Mouse (Mus musculus) small intestine, adult 2 months (tissue): ENCODE results near the gene Clec2l. TPM values are rescaled to one million over a fixed set of nuclear protein-coding genes. Genes with fewer than 3 reads are reported as not detected.

Source experiments
- H3K27ac ChIP-seq: fragments of 200-500 bp; 2 replicates; pipeline ENCODE4 v1.5.1; 2012; ENCODE audit warnings: low read depth, low read length, control low read depth, inconsistent platforms; ENCODE audit not compliant: insufficient read depth
- H3K27me3 ChIP-seq: fragments of 200-500 bp; 2 replicates; pipeline ENCODE4 v1.6.1; 2012; ENCODE audit warnings: mild to moderate bottlenecking, moderate library complexity, low read length, inconsistent platforms; ENCODE audit not compliant: control insufficient read depth, insufficient read depth
- H3K36me3 ChIP-seq: fragments of 200-500 bp; 2 replicates; pipeline ENCODE4 v1.6.1; 2012; ENCODE audit warnings: mild to moderate bottlenecking, low read length, control low read depth, inconsistent platforms; ENCODE audit not compliant: control insufficient read depth, insufficient read depth
- H3K4me1 ChIP-seq: fragments of 200-500 bp; 2 replicates; pipeline ENCODE4 v1.6.1; 2012; ENCODE audit warnings: low read length, inconsistent platforms, mixed read lengths; ENCODE audit not compliant: control insufficient read depth, insufficient read depth, insufficient read length
- H3K4me3 ChIP-seq: fragments of 200-500 bp; 2 replicates; pipeline ENCODE4 v1.5.1; 2012; ENCODE audit warnings: low read depth, mild to moderate bottlenecking, control low read depth, inconsistent platforms, low read length, moderate library complexity
- CTCF ChIP-seq: fragments of 200-500 bp; IDR thresholded peaks from 2 replicates; pipeline ENCODE4 v1.5.1; 2012; ENCODE audit warnings: low read depth, mild to moderate bottlenecking, control low read depth, inconsistent platforms, low read length, moderate library complexity, mixed read lengths; ENCODE audit not compliant: insufficient replicate concordance, insufficient read length; ENCODE audit errors: extremely low read depth
- POLR2A ChIP-seq: fragments of 200-500 bp; IDR thresholded peaks from 2 replicates; pipeline ENCODE4 v1.6.1; 2012; ENCODE audit warnings: low read depth, mild to moderate bottlenecking, control low read depth, inconsistent platforms, low read length, moderate library complexity
- WGBS: fragments of 180-500 bp; shearing (Covaris S2); methylation state at CpG from one replicate; pipeline ENCODE4 v1.1.7; 2018; 5-methylcytosine and 5-hydroxymethylcytosine counted together
- polyA plus RNA-seq: library from polyadenylated mRNA; depleted of rRNA; stranded (reverse); fragments of >200 nt; gene quantifications from 2 replicates; pipeline ENCODE4 v1.2.3, GENCODE M21; 2012

The Clec2l gene
- polyA plus RNA-seq, 1 experiment: 0.53 TPM

GRCm38 (mm10) chr6:38690615-38691014 is 27.7 kb downstream of the Clec2l start:
- H3K27me3 ChIP-seq: no peaks in the 10 kb centered on the region
- peaks cover 5% of the 10 kb centered on the region; the same call in 1 of the 2 replicates for H3K36me3 ChIP-seq
- H3K4me3 ChIP-seq: no peak overlapping the region
- 84% methylated on average over 4 of the region's 4 CpGs for WGBS
- no peak for TF ChIP-seq POLR2A
- TF ChIP-seq CTCF: no peak
- H3K27ac ChIP-seq: no peak overlapping the region
- peaks cover 2% of the 10 kb centered on the region for H3K4me1 ChIP-seq

DNA sequence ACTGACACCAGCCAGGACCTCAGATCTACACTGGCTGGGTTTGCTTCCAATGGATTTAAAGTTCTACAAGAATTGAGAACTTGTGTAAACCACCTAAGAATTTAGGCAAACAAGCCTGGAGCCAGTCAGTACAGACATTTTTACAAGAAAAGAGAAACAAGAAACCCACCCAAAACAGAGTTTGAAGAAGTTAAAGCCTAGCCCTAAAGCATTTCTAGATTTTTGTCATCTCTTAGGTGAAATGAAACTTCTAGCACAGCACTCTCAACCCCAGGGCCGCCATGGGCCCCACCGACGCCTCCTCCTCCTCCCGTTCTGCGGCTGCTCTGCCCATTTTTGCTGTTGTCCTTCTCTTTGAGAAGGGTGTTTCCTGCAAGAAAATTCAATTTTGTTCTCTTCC is 28.2 kb downstream of the Clec2l start:
- Histone ChIP-seq H3K4me1 (peaks cover 2% of the 10 kb centered on the region), H3K4me3 (no peak overlapping the region)
- TF ChIP-seq POLR2A (no peak), CTCF (no peak)

GRCm38 (mm10) chr6:38692556-38692955 is 29.7 kb downstream of the Clec2l start:
- Histone ChIP-seq H3K27ac (no peak overlapping the region), H3K36me3 (peaks cover 14% of the 10 kb centered on the region), H3K4me3 (no peak overlapping the region), H3K4me1 (peaks cover 2% of the 10 kb centered on the region), H3K27me3 (no peaks in the 10 kb centered on the region)
- WGBS: 58% methylated on average over 6 of the region's 6 CpGs
- TF ChIP-seq CTCF (no peak), POLR2A (no peak)

More for the DNA sequence above, 28.2 kb downstream of the Clec2l start:
- WGBS: 87% methylated on average over 5 of the region's 5 CpGs
- H3K36me3 ChIP-seq: peaks cover 7% of the 10 kb centered on the region; the same call in 1 of the 2 replicates
- H3K27ac ChIP-seq: no peak overlapping the region
- no peaks in the 10 kb centered on the region for H3K27me3 ChIP-seq

DNA sequence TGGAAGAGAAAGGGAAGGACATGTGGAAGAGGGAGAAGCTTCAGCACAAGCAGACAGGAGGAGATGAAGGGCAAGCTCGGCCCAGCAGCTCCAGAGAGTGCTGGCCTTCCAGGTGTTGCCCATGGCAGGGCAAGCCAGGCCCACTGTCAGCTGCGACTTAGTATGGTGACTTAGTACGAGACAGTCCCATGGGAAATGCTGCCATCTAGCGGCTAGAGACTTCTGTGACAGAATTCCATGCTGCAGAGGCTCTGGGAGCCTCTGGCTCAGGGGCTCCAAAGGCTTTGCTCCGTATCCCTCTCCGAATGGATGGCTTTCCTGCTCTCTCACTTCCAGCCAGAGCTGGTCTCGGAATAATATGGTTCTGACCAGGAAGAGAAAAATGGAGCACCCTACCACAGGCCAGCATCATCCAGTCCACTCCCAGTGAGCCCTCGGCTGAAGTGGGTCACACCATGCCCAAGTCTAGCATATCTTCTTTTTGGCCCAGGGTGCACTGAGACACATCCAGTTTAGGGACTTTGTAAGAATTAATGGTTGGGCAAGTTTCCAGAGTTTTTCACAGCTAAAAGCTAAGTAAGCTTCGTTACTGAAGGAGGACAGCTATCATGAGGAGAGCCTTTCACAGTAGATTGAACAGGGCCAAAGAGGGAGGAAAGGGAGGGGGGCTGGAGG is 32.6 kb downstream of the Clec2l start:
- Histone ChIP-seq H3K4me1 (peaks cover 5% of the 10 kb centered on the region), H3K36me3 (peaks cover 38% of the 10 kb centered on the region), H3K27ac (no peak overlapping the region), H3K27me3 (no peaks in the 10 kb centered on the region), H3K4me3 (no peak overlapping the region)
- 40% methylated on average over 9 of the region's 9 CpGs for WGBS
- TF ChIP-seq POLR2A: no peak
- peak; percentile 81; the same call in 1 of the 2 replicates for TF ChIP-seq CTCF

- WGBS: 89% methylated on average over 9 of the region's 9 CpGs
- Histone ChIP-seq H3K4me3 (no peak overlapping the region), H3K27me3 (no peaks in the 10 kb centered on the region), H3K27ac (no peak overlapping the region), H3K36me3 (peaks cover 45% of the 10 kb centered on the region), H3K4me1 (peaks cover 5% of the 10 kb centered on the region)
- TF ChIP-seq POLR2A: no peak
- TF ChIP-seq CTCF: no peak
Measured at GRCm38 (mm10) chr6:38696570-38696969, 33.7 kb downstream of the Clec2l start.

DNA sequence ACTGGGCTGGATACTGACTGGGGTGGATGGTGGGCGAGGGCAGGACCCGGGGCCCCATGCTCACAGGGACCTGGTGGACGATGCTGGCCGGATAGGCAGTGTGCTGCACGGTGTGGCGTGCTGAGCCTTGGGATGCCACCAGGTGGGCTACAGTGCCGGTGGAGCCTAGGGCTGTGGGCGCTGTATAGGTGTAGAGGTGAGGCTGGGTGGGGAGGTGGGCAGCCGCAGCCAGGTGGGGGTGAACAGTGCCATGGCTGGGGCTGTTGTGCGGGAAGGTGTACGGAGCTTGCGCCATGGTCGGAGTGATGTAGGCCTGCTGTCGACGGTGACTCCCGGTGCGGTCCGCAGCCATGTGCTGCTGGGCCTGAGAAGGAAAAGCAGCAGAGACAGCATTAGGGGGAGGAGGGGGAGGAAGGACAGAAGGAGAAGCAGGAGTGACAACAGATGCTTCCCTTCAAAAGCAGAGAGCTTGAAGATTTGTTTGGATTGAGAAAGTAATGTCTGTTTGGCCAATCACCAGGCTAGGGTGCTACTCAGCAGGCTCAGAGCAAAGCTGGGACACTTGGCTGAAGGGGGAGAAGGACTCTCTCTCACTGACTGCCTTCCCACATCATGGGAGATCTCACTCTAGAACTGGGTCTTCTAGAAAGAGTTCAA is 35.5 kb downstream of the Clec2l start:
- H3K27ac ChIP-seq: no peak overlapping the region
- peaks cover 3% of the 10 kb centered on the region; the same call in 1 of the 2 replicates for H3K4me1 ChIP-seq
- 85% methylated on average over 18 of the region's 18 CpGs for WGBS
- H3K36me3 ChIP-seq: peaks cover 60% of the 10 kb centered on the region
- no peak overlapping the region for H3K4me3 ChIP-seq
- no peaks in the 10 kb centered on the region for H3K27me3 ChIP-seq
- no peak for TF ChIP-seq POLR2A
- TF ChIP-seq CTCF: no peak

DNA sequence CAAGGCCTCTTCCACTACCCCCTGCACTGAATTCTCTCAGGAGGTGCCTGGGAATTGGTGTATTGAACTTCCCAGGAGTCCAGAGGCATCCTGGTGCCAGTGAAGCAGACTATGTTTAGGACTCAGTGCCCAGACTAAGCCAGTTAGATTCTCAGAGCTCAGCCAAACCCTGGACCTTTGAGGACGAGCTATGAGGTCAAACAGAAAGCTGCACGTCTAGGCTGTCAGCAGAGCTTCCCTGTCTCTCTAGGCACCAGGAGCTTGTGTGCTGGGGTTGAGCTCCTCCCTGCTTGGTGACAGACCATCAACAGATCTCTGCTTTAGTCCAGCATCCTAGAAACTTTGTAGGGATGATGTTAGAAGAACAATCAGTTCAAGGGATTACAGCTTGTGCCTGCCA is 38.6 kb downstream of the Clec2l start:
- TF ChIP-seq POLR2A (no peak), CTCF (no peak)
- H3K27me3 ChIP-seq: no peaks in the 10 kb centered on the region
- WGBS: 77% methylated on average over 2 of the region's 2 CpGs
- peaks cover 3% of the 10 kb centered on the region; the same call in 1 of the 2 replicates for H3K4me1 ChIP-seq
- H3K27ac ChIP-seq: no peak overlapping the region
- H3K36me3 ChIP-seq: peaks cover 60% of the 10 kb centered on the region
- no peak overlapping the region for H3K4me3 ChIP-seq
